Mouse (Mus musculus): Measurements from ENCODE around the gene Slc41a1.

DNA sequence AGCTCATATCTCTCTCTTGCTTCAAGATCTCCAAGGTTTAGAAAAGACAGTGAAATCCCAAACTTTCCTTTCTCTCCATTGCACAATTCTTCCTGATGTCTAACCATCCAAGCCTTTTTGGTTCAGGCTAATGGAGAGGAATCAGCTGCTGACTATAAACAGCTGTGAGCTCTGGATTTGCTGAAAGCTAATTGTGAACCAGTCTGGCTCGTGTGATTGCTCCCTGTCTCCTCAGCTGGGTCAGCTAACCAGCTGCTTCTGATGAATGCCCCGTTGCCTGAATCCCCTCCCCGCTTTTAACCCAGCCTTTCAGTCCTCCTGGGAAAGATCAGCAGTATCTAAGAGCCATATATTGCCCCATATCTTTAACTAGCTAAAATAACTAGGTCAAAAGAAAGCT is 32.7 kb upstream of the Slc41a1 start:
- TF ChIP-seq CTCF (IDR thresholded peaks at IDR 0.05) (no peak), EP300 (IDR thresholded peaks at IDR 0.05) (no peak)

Data from lung, postnatal 0 days (tissue).